Mouse (Mus musculus) hindbrain, embryonic 10.5 days (tissue): ENCODE measurements around the gene Cadm4. TPM values are rescaled to one million over a fixed set of nuclear protein-coding genes. Genes with fewer than 3 reads are reported as not detected.

Experiments
- DNase-seq: peaks from one replicate; pipeline ENCODE4 v3.0.0-alpha.2; 2017; ENCODE audit warnings: low spot score
- H3K27ac ChIP-seq: fragments of 300-500 bp; sonication (generic); 2 replicates; pipeline ENCODE4 v1.5.1; 2016; ENCODE audit warnings: mild to moderate bottlenecking, moderate library complexity
- H3K27me3 ChIP-seq: fragments of 300-500 bp; sonication (generic); 2 replicates; pipeline ENCODE4 v1.6.1; 2016; ENCODE audit warnings: mild to moderate bottlenecking; ENCODE audit not compliant: poor library complexity, insufficient read depth, severe bottlenecking
- H3K36me3 ChIP-seq: fragments of 300-500 bp; sonication (generic); 2 replicates; pipeline ENCODE4 v1.6.1; 2016; ENCODE audit warnings: mild to moderate bottlenecking, moderate library complexity
- H3K4me1 ChIP-seq: fragments of 300-500 bp; sonication (generic); replicated peaks from 2 replicates; pipeline ENCODE4 v1.6.1; 2016; ENCODE audit warnings: mild to moderate bottlenecking
- H3K4me3 ChIP-seq: fragments of 300-500 bp; sonication (generic); 2 replicates; pipeline ENCODE4 v1.5.1; 2016; ENCODE audit warnings: mild to moderate bottlenecking, moderate library complexity
- H3K9me3 ChIP-seq: fragments of 300-500 bp; sonication (generic); 2 replicates; pipeline ENCODE4 v1.6.1; 2016; ENCODE audit warnings: mild to moderate bottlenecking, moderate library complexity
- WGBS: fragments of 180-500 bp; shearing (Covaris S2); methylation state at CpG from one replicate; pipeline ENCODE4 v1.1.7; 2016; 5-methylcytosine and 5-hydroxymethylcytosine counted together
- polyA plus RNA-seq: library from polyadenylated mRNA; unstranded; fragments of >200 nt; fragmentation: Nextera tagmentation; extraction: Ambion mirVana; gene quantifications from 2 replicates; pipeline ENCODE4 v1.2.1, GENCODE M21; 2016

Cadm4 gene
- polyA plus RNA-seq, 1 experiment from 2014 or later: 38.6 TPM

GRCm38 (mm10) chr7:24529580-24529979 lies 47.8 kb downstream of the Cadm4 start:
- H3K9me3 ChIP-seq: no peaks in the 10 kb centered on the region
- no peak for DNase-seq
- H3K27me3 ChIP-seq: peaks cover 27% of the 10 kb centered on the region
- 59% methylated on average over 11 of the region's 11 CpGs for WGBS
- peaks cover 18% of the 10 kb centered on the region for H3K36me3 ChIP-seq
- peaks cover 43% of the 10 kb centered on the region for H3K4me1 ChIP-seq
- peak overlapping the region; percentile 67 for H3K4me3 ChIP-seq
- H3K27ac ChIP-seq: peak overlapping the region; percentile 90

GRCm38 (mm10) chr7:24530062-24530931 lies 48.5 kb downstream of the Cadm4 start, which contains the start of gene Irgq:
Irgq (plus strand) TSS chr7:24530689.
- peak within 1 kb of the TSS; percentile 90 for H3K27ac ChIP-seq
- 1% methylated on average over 44 of the region's 44 CpGs for WGBS
- peaks cover 43% of the 10 kb centered on the region for H3K4me1 ChIP-seq
- H3K4me3 ChIP-seq: peak within 1 kb of the TSS; percentile 67
- H3K36me3 ChIP-seq: peaks cover 25% of the 10 kb centered on the region
- H3K9me3 ChIP-seq: no peaks in the 10 kb centered on the region
- H3K27me3 ChIP-seq: peaks cover 35% of the 10 kb centered on the region
- peak; percentile 98 for DNase-seq

GRCm38 (mm10) chr7:24531211-24531971 lies 49.6 kb downstream of the Cadm4 start:
- WGBS: 2% methylated on average over 43 of the region's 43 CpGs
- H3K36me3 ChIP-seq: peaks cover 36% of the 10 kb centered on the region
- peaks cover 41% of the 10 kb centered on the region for H3K27me3 ChIP-seq
- peak overlapping the region; percentile 90 for H3K27ac ChIP-seq
- peak; percentile 87 for DNase-seq
- no peaks in the 10 kb centered on the region for H3K9me3 ChIP-seq
- H3K4me1 ChIP-seq: peaks cover 43% of the 10 kb centered on the region
- peak overlapping the region; percentile 67 for H3K4me3 ChIP-seq

- H3K36me3 ChIP-seq: peaks cover 38% of the 10 kb centered on the region
- peak overlapping the region; percentile 37 for H3K4me3 ChIP-seq
- H3K9me3 ChIP-seq: no peaks in the 10 kb centered on the region
- H3K4me1 ChIP-seq: peaks cover 43% of the 10 kb centered on the region
- no peak for DNase-seq
- H3K27ac ChIP-seq: no peak overlapping the region
- 54% methylated on average over 28 of the region's 28 CpGs for WGBS
- H3K27me3 ChIP-seq: peaks cover 41% of the 10 kb centered on the region
Observed at GRCm38 (mm10) chr7:24533031-24533571, 51.3 kb downstream of the Cadm4 start.

DNA sequence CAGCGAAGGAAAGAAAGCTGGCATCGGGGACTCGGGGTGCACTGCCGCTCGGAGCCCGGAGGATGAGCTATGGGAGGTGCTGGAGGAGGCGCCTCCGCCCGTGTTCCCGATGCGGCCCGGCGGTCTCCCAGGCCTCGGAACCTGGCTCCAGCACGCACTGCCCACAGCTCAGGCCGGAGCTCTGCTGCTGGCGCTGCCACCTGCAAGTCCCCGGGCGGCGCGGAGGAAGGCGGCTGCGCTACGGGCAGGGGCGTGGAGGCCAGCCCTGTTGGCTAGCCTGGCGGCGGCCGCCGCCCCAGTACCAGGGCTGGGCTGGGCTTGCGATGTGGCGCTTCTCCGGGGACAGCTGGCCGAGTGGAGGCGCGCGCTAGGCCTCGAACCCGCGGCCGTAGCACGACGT lies 52.0 kb downstream of the Cadm4 start:
- H3K4me3 ChIP-seq: peak overlapping the region; percentile 37
- H3K27ac ChIP-seq: no peak overlapping the region
- H3K9me3 ChIP-seq: no peaks in the 10 kb centered on the region
- peaks cover 43% of the 10 kb centered on the region for H3K4me1 ChIP-seq
- peaks cover 40% of the 10 kb centered on the region for H3K36me3 ChIP-seq
- peak; percentile 23 for DNase-seq
- 15% methylated on average over 42 of the region's 42 CpGs for WGBS
- peaks cover 41% of the 10 kb centered on the region for H3K27me3 ChIP-seq

- WGBS: 26% methylated on average over 19 of the region's 19 CpGs
- Histone ChIP-seq H3K4me3 (peak overlapping the region; percentile 37), H3K27me3 (peaks cover 41% of the 10 kb centered on the region), H3K9me3 (no peaks in the 10 kb centered on the region), H3K4me1 (peaks cover 41% of the 10 kb centered on the region), H3K27ac (no peak overlapping the region), H3K36me3 (peaks cover 42% of the 10 kb centered on the region)
- no peak for DNase-seq
Observed at GRCm38 (mm10) chr7:24534301-24534700, 52.5 kb downstream of the Cadm4 start.

DNA sequence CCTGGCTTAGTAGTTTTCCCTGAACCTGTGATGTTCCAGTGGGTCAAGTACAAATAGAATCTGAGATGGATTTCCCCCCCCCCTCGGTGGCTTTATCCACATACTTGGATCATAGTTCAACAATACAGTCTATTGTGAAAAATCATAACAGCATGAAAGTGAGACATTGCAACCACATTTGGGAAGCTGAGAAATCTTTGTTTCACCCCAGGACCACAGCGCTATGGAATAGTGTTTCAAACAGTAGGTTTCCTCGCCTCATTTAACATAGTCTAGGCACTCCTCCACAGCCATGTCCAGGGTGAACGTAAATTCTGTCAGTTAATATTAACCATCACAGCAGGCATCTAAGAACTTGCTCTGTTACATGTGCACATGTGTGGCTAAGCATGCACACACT lies 55.3 kb downstream of the Cadm4 start:
- Histone ChIP-seq H3K27ac (no peak overlapping the region), H3K4me1 (peaks cover 19% of the 10 kb centered on the region), H3K9me3 (no peaks in the 10 kb centered on the region), H3K36me3 (peaks cover 42% of the 10 kb centered on the region), H3K4me3 (no peak overlapping the region), H3K27me3 (peaks cover 38% of the 10 kb centered on the region)
- DNase-seq: no peak
- 86% methylated on average over 4 of the region's 4 CpGs for WGBS

DNA sequence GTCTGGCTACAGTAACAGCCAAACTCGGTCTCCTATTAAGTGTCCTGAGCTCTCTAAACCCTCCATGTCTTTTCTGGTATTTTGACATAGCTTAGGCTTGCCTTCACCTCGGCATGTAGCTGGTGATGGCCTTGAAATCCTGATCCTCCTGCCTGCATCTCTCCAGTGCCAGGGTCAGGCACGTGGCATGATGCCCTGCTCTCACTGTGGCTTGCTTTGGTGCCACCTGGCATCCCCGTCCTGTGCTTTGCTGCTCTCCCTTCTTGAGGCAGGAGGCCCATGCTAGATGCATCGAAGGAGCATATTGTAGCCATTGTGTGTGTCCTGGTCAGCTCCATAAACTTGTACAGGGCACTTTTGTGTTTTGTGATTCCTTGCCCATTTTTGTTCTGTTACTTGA lies 55.8 kb downstream of the Cadm4 start:
- Histone ChIP-seq H3K36me3 (peaks cover 42% of the 10 kb centered on the region), H3K4me1 (peaks cover 14% of the 10 kb centered on the region), H3K9me3 (no peaks in the 10 kb centered on the region), H3K4me3 (no peak overlapping the region), H3K27ac (no peak overlapping the region), H3K27me3 (peaks cover 33% of the 10 kb centered on the region)
- no peak for DNase-seq
- 86% methylated on average over 5 of the region's 5 CpGs for whole genome bisulfite sequencing

GRCm38 (mm10) chr7:24538154-24538553 lies 56.3 kb downstream of the Cadm4 start:
- Histone ChIP-seq H3K27ac (no peak overlapping the region), H3K9me3 (no peaks in the 10 kb centered on the region), H3K27me3 (peaks cover 28% of the 10 kb centered on the region), H3K4me3 (no peak overlapping the region), H3K36me3 (peaks cover 38% of the 10 kb centered on the region), H3K4me1 (peaks cover 11% of the 10 kb centered on the region)
- DNase-seq: no peak
- WGBS: 51% methylated on average over 5 of the region's 5 CpGs

- Histone ChIP-seq H3K9me3 (no peaks in the 10 kb centered on the region), H3K4me3 (no peak overlapping the region), H3K36me3 (peaks cover 33% of the 10 kb centered on the region), H3K27me3 (peaks cover 22% of the 10 kb centered on the region), H3K4me1 (peaks cover 6% of the 10 kb centered on the region), H3K27ac (no peak overlapping the region)
- DNase-seq: no peak
- WGBS: 82% methylated on average over 5 of the region's 5 CpGs
Observed at GRCm38 (mm10) chr7:24538701-24539100, 56.9 kb downstream of the Cadm4 start.

GRCm38 (mm10) chr7:24539686-24540085 lies 57.9 kb downstream of the Cadm4 start:
- Histone ChIP-seq H3K27ac (no peak overlapping the region), H3K4me1 (no peaks in the 10 kb centered on the region), H3K36me3 (peaks cover 23% of the 10 kb centered on the region), H3K9me3 (0 out of 2 replicates have a peak, but pooled peaks cover 3% of the 10 kb centered on the region), H3K4me3 (no peak overlapping the region), H3K27me3 (peaks cover 12% of the 10 kb centered on the region)
- DNase-seq: no peak
- 92% methylated on average over 4 of the region's 4 CpGs for WGBS

DNA sequence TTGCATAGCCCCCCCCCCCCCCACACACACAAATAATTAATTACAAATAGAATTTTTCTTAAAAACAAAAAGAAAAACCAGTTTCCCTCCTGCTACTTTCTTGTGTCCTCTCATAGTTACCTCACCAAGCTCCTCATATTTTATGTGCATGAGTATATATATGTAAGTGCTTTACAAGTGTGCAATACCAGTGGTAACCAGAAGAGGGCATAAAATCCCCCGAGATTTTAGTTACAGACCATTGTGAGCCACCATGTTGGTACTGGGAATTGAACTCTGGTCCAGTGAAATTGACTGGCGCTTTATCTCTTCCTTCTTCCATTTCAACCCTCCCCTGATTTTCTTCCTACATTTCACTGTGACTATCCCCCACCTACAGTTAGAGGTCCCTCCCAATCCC lies 62.7 kb downstream of the Cadm4 start:
- no peaks in the 10 kb centered on the region for H3K27me3 ChIP-seq
- DNase-seq: no peak
- peaks cover 21% of the 10 kb centered on the region for H3K4me1 ChIP-seq
- no peak overlapping the region for H3K27ac ChIP-seq
- 87% methylated on average over 2 of the region's 2 CpGs for WGBS
- peaks cover 16% of the 10 kb centered on the region for H3K36me3 ChIP-seq
- no peak overlapping the region for H3K4me3 ChIP-seq
- H3K9me3 ChIP-seq: 0 out of 2 replicates have a peak, but pooled peaks cover 5% of the 10 kb centered on the region
